Mouse (Mus musculus): ENCODE measurements around the gene Fbxo46. TPM values are rescaled to one million over a fixed set of nuclear protein-coding genes. Genes with fewer than 3 reads are reported as not detected.
A peak's percentile ranks its signal among the peaks of the same experiment; 100 is the strongest.
"Not testable (repeated sequence)": the region's sequence is repeated elsewhere in the genome, so short reads cannot be mapped to it uniquely, and the experiment has no call there.

Gene Fbxo46
- total and polyA plus RNA-seq, 2 experiments from 2014 or later: 7.7 to 23.8 TPM

DNA sequence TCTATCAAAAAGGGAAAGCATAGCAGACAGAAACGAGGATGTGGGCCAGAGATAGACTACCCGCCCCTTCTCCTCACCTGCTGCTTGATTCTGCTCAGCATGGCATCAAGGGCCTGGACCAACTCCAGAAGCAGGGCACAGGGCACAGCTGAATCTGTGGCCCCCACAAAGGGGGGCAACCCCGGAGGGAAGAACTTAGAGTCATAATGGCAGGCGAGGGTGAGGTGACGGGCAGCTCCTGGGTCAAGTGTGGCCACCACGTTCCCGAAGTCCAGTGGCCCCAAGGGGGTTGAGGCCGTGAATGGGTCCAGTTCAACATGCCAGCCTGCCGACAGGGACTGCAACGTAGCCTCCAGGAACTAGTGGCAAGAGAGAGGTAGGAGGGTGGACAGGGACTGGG, 27.1 kb downstream of the Fbxo46 start:
- no peak overlapping the region for H3K4me2 ChIP-seq (ENCODE audit: low read depth, low read length)
- 90% methylated on average over 10 of the region's 10 CpGs for WGBS
- no peak overlapping the region for H3K9ac ChIP-seq (replicated peaks; ENCODE audit: low read length)
- H3K27me3 ChIP-seq (ENCODE audit: insufficient read depth, low read length): no peaks in the 10 kb centered on the region
- ATAC-seq: no peak
- H3K27ac ChIP-seq: no peak overlapping the region
- peaks cover 13% of the 10 kb centered on the region; the same call in 1 of the 2 replicates for H3K36me3 ChIP-seq (ENCODE audit: insufficient read depth, low read length)
- no peak overlapping the region for H3K4me3 ChIP-seq (ENCODE audit: low read length)
- TF ChIP-seq CTCF (IDR thresholded peaks at IDR 0.05; ENCODE audit: low read depth): no peak
- H3K4me1 ChIP-seq (ENCODE audit: insufficient read depth, low read length): peaks cover 12% of the 10 kb centered on the region
- DNase-seq (ENCODE audit: low spot score): no peak
- H3K9me3 ChIP-seq (ENCODE audit: low read length): no peaks in the 10 kb centered on the region

DNA sequence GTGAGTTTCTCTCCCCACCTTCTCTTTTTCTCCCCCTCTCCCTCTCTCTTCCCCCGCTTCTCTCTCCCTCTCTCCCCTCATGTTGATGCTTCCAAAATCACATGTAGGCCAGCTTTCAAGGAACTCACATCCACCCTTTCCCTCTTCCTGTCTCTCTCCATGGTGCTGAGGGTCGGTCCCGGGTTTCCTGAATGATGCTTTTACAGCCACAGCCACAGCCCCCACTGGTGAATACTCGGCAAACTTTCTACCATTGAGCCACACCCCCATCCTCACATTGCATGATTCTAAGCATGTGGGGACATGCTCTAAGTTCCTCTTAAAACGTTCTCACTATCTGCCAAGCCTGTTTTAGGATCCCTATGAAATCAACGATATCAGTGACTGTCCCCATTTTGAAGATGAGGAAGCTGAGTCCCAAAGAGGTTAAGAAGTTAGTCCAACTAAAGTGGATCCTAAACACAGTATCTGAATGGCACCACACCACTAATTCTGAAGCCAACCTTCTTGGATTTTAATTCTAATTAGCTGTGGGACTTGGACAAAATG, 27.9 kb downstream of the Fbxo46 start:
- DNase-seq (ENCODE audit: low spot score) (no peak), ATAC-seq (no peak)
- Histone ChIP-seq H3K4me1 (ENCODE audit: insufficient read depth, low read length) (peaks cover 12% of the 10 kb centered on the region), H3K9ac (replicated peaks; ENCODE audit: low read length) (no peak overlapping the region), H3K36me3 (ENCODE audit: insufficient read depth, low read length) (peaks cover 19% of the 10 kb centered on the region; the same call in 1 of the 2 replicates), H3K27ac (no peak overlapping the region), H3K9me3 (ENCODE audit: low read length) (no peaks in the 10 kb centered on the region), H3K4me3 (ENCODE audit: low read length) (no peak overlapping the region), H3K27me3 (ENCODE audit: insufficient read depth, low read length) (no peaks in the 10 kb centered on the region), H3K4me2 (ENCODE audit: low read depth, low read length) (peak overlapping the region; percentile 81)
- no peak for TF ChIP-seq CTCF (IDR thresholded peaks at IDR 0.05; ENCODE audit: low read depth)
- 64% methylated on average over 6 of the region's 6 CpGs for WGBS

DNA sequence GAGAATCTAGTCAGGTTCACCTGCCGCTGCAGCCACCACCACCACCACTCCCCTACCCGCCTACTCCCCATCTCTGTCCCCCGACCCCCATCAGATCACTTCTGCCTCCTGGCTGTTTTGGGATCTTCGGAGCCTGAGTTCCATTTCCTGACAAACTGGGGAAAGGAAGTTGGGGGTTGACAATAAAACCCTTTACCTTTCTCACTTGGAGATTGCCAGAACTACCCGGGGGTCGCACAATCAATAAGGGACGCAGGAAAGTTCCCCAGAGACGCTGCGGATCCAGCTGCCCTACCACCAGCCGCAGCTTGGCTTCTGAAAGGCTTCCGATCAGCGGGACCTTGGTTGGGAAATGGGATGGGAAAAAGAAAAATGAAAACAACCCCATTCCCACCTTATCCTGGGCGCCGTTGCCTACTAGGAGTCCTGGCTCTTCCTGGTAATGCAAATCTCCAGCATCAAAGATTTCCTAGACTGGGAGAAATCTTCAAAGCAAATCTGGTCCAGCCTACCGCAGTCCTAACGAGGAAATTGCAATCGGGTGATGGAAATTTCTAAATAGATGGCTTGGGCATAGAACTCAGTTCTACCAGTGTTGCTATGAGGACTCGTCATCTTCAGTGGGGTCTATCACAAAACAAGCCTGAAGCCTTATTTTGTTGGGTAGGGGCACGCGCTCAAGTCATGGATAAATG, 28.7 kb downstream of the Fbxo46 start:
- DNase-seq (ENCODE audit: low spot score) (peak; percentile 25), ATAC-seq (no peak)
- H3K9me3 ChIP-seq (ENCODE audit: low read length): no peaks in the 10 kb centered on the region
- peaks cover 26% of the 10 kb centered on the region for H3K36me3 ChIP-seq (ENCODE audit: insufficient read depth, low read length)
- H3K27me3 ChIP-seq (ENCODE audit: insufficient read depth, low read length): no peaks in the 10 kb centered on the region
- 12% methylated on average over 20 of the region's 20 CpGs for WGBS
- TF ChIP-seq CTCF (IDR thresholded peaks at IDR 0.05; ENCODE audit: low read depth): no peak
- H3K9ac ChIP-seq (replicated peaks; ENCODE audit: low read length): peak overlapping the region; percentile 63
- peaks cover 12% of the 10 kb centered on the region for H3K4me1 ChIP-seq (ENCODE audit: insufficient read depth, low read length)
- H3K4me3 ChIP-seq (ENCODE audit: low read length): peak overlapping the region; percentile 58
- H3K4me2 ChIP-seq (ENCODE audit: low read depth, low read length): peak overlapping the region; percentile 81
- peak overlapping the region; percentile 72 for H3K27ac ChIP-seq

DNA sequence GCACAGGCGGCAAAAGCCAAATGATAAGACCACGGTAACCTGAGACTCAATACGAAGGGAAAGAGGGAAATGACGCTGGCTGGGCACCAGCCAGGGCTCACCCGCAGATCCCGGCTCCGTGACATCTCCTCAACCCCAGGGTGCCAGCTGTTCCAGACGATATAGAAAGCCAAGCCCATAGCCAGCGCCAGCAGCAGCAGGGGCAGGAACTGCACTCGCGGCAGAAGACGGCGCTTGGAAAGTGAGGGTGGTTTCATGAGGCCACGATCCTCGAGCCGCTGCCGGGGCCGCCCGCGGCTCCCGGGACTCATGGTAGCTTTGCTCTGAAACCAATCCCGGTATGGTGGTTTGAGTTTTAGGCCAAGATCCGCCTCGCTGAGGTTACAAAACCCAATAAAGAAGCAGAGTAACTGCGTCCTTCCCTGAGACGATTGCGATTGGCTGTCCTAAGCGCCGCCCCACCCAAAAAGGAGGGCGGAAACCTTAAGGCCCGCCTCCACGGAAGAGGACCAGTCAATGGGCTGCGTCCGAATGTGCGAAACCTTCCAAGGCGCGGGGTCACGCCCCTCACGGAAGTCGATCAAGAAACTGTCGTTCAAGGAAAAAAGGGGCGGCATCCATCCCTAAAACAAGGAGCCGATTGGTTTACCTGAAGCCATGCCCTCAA, 29.3 kb downstream of the Fbxo46 start, which contains the start of gene Qpctl:
Qpctl (minus strand) TSS at position 417 of the 667 bp plus-strand sequence.
- Histone ChIP-seq H3K36me3 (ENCODE audit: insufficient read depth, low read length) (peaks cover 33% of the 10 kb centered on the region), H3K4me2 (ENCODE audit: low read depth, low read length) (peak within 1 kb of the TSS; percentile 81), H3K27me3 (ENCODE audit: insufficient read depth, low read length) (no peaks in the 10 kb centered on the region), H3K4me1 (ENCODE audit: insufficient read depth, low read length) (peaks cover 12% of the 10 kb centered on the region), H3K9ac (replicated peaks; ENCODE audit: low read length) (peak within 1 kb of the TSS; percentile 69), H3K9me3 (ENCODE audit: low read length) (no peaks in the 10 kb centered on the region), H3K4me3 (ENCODE audit: low read length) (peak within 1 kb of the TSS; percentile 58), H3K27ac (peak within 1 kb of the TSS; percentile 72)
- under 1% methylated on average over 43 of the region's 43 CpGs for WGBS
- TF ChIP-seq CTCF (IDR thresholded peaks at IDR 0.05; ENCODE audit: low read depth): no peak; the same call in 1 of the 2 replicates
- DNase-seq (ENCODE audit: low spot score): peak; percentile 99
- peak; percentile 96 for ATAC-seq

DNA sequence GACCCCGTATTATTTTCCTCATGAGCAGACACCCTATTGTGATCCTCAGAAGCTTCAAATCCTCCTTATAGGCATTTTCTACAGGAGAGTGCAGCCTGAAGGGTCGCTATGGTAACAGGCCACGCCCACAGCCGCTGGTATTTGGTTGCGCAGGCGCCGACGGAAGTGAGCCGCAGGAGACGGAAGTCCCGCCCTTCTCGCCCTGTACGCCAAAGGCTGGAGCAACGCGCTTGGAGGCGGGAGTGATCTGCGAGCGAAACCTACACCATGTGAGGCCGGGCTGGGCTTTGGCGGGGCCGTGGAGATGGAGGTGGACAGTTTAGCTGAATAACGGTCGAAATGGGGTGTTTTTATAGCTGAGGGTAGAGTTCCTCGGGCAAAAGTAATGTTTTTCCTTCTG, 30.0 kb downstream of the Fbxo46 start, which contains the start of gene Snrpd2:
Snrpd2 (plus strand) TSS at position 97 of the 400 bp plus-strand sequence.
- Histone ChIP-seq H3K4me1 (ENCODE audit: insufficient read depth, low read length) (peaks cover 12% of the 10 kb centered on the region), H3K9ac (replicated peaks; ENCODE audit: low read length) (peak within 1 kb of the TSS; percentile 69), H3K4me3 (ENCODE audit: low read length) (peak within 1 kb of the TSS; percentile 58), H3K4me2 (ENCODE audit: low read depth, low read length) (peak within 1 kb of the TSS; percentile 81), H3K27me3 (ENCODE audit: insufficient read depth, low read length) (no peaks in the 10 kb centered on the region), H3K36me3 (ENCODE audit: insufficient read depth, low read length) (peaks cover 33% of the 10 kb centered on the region), H3K27ac (peak within 1 kb of the TSS; percentile 72), H3K9me3 (ENCODE audit: low read length) (no peaks in the 10 kb centered on the region)
- under 1% methylated on average over 24 of the region's 24 CpGs for WGBS
- no peak for TF ChIP-seq CTCF (IDR thresholded peaks at IDR 0.05; ENCODE audit: low read depth)
- ATAC-seq (peak; percentile 93), DNase-seq (ENCODE audit: low spot score) (peak; percentile 99)

DNA sequence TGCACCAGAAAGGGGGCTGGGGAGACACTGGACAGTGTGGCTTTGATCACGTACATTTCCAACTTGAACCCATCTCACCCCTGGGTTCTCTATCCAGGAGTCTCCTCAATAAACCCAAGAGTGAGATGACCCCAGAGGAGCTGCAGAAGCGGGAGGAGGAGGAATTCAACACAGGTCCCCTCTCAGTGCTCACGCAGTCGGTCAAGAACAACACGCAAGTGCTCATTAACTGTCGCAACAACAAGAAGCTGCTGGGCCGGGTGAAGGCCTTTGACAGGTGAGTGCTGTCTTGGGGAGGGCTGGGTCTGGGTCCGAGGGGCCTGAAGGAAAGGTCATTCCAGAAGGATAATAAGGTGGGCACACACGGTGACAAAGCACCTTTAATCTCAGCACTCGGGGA, 31.5 kb downstream of the Fbxo46 start:
- DNase-seq (ENCODE audit: low spot score); H3K4me3 ChIP-seq (ENCODE audit: low read length); H3K9me3 ChIP-seq (ENCODE audit: low read length); H3K27ac ChIP-seq; H3K4me2 ChIP-seq (ENCODE audit: low read depth, low read length); H3K27me3 ChIP-seq (ENCODE audit: insufficient read depth, low read length); ATAC-seq: not testable (repeated sequence)
- Histone ChIP-seq H3K9ac (replicated peaks; ENCODE audit: low read length) (peak overlapping the region; percentile 69; the same call in 1 of the 2 replicates), H3K4me1 (ENCODE audit: insufficient read depth, low read length) (peaks cover 12% of the 10 kb centered on the region), H3K36me3 (ENCODE audit: insufficient read depth, low read length) (peaks cover 26% of the 10 kb centered on the region)
- WGBS: 91% methylated on average over 10 of the region's 10 CpGs

All from hindbrain, postnatal 0 days (tissue).